Mouse (Mus musculus) heart, embryonic 11.5 days (tissue): ENCODE results near the gene Olfr160. TPM values are rescaled to one million over a fixed set of nuclear protein-coding genes. Genes with fewer than 3 reads are reported as not detected.

Source experiments
- ATAC-seq: fragments of 200-750 bp; cut with Nextera tagmentation; replicated peaks from 2 replicates; pipeline ENCODE4 v1.8.0; 2017; ENCODE audit warnings: moderate library complexity; ENCODE audit not compliant: insufficient number of reproducible peaks, low FRiP score, low TSS enrichment
- H3K27ac ChIP-seq: fragments of 300-500 bp; sonication (generic); 2 replicates; pipeline ENCODE4 v1.5.1; 2014; ENCODE audit warnings: mild to moderate bottlenecking, low read depth, low read length
- H3K27me3 ChIP-seq: fragments of 300-500 bp; sonication (generic); 2 replicates; pipeline ENCODE4 v1.6.1; 2014; ENCODE audit warnings: mild to moderate bottlenecking, low read length, mixed read lengths; ENCODE audit not compliant: control insufficient read depth, insufficient read depth
- H3K36me3 ChIP-seq: fragments of 300-500 bp; sonication (generic); 2 replicates; pipeline ENCODE4 v1.6.1; 2014; ENCODE audit warnings: mild to moderate bottlenecking, low read length, moderate library complexity, mixed read lengths; ENCODE audit not compliant: control insufficient read depth, insufficient read depth
- H3K4me1 ChIP-seq: fragments of 300-500 bp; sonication (generic); 2 replicates; pipeline ENCODE4 v1.6.1; 2014; ENCODE audit warnings: low read length; ENCODE audit not compliant: control insufficient read depth, insufficient read depth
- H3K4me2 ChIP-seq: fragments of 300-500 bp; sonication (generic); 2 replicates; pipeline ENCODE4 v1.6.1; 2014; ENCODE audit warnings: mild to moderate bottlenecking, moderate library complexity
- H3K4me3 ChIP-seq: fragments of 300-500 bp; sonication (generic); 2 replicates; pipeline ENCODE4 v1.5.1; 2014; ENCODE audit warnings: low read depth, low read length
- H3K9ac ChIP-seq: fragments of 300-500 bp; sonication (generic); 2 replicates; pipeline ENCODE4 v1.6.1; 2014; ENCODE audit warnings: mild to moderate bottlenecking, low read depth, low read length, moderate library complexity
- H3K9me3 ChIP-seq: fragments of 300-500 bp; sonication (generic); replicated peaks from 2 replicates; pipeline ENCODE4 v1.6.1; 2016; ENCODE audit warnings: low read length; ENCODE audit not compliant: control insufficient read depth
- whole genome bisulfite sequencing: fragments of 180-500 bp; shearing (Covaris S2); extraction: QIAGEN DNeasy Blood & Tissue Kit; methylation state at CpG from one replicate; pipeline ENCODE4 v1.1.7; 2014; ENCODE audit not compliant: insufficient replicate concordance; 5-methylcytosine and 5-hydroxymethylcytosine counted together
- polyA plus RNA-seq: library from polyadenylated mRNA; unstranded; fragments of >200 nt; fragmentation: Nextera tagmentation; extraction: Ambion mirVana; gene quantifications from 2 replicates; pipeline ENCODE4 v1.2.1, GENCODE M21; 2014

Gene Olfr160
- polyA plus RNA-seq, 1 experiment from 2014 or later: not detected

GRCm38 (mm10) chr9:37664604-37665003, 51.4 kb downstream of the Olfr160 start:
- H3K36me3 ChIP-seq: no peaks in the 10 kb centered on the region
- H3K27ac ChIP-seq: no peak overlapping the region
- H3K4me1 ChIP-seq: peaks cover 12% of the 10 kb centered on the region
- H3K27me3 ChIP-seq: no peaks in the 10 kb centered on the region
- 41% methylated on average over 2 of the region's 2 CpGs for WGBS
- no peak overlapping the region for H3K9ac ChIP-seq
- H3K4me2 ChIP-seq: no peak overlapping the region
- H3K4me3 ChIP-seq: no peak overlapping the region
- no peaks in the 10 kb centered on the region for H3K9me3 ChIP-seq
- ATAC-seq: no peak

- H3K4me3 ChIP-seq: no peak overlapping the region
- H3K36me3 ChIP-seq: no peaks in the 10 kb centered on the region
- H3K9ac ChIP-seq: no peak overlapping the region
- no peak overlapping the region for H3K27ac ChIP-seq
- H3K27me3 ChIP-seq: no peaks in the 10 kb centered on the region
- H3K9me3 ChIP-seq: no peaks in the 10 kb centered on the region
- H3K4me1 ChIP-seq: peaks cover 12% of the 10 kb centered on the region
- ATAC-seq: no peak
- 68% methylated on average over 1 of the region's 1 CpGs for WGBS
- H3K4me2 ChIP-seq: no peak overlapping the region
These were observed 52.8 kb downstream of the Olfr160 start for GRCm38 (mm10) chr9:37663210-37663609.

GRCm38 (mm10) chr9:37659413-37659812, 56.6 kb downstream of the Olfr160 start:
- Histone ChIP-seq H3K4me1 (peaks cover 11% of the 10 kb centered on the region; the same call in 1 of the 2 replicates), H3K36me3 (no peaks in the 10 kb centered on the region), H3K27me3 (no peaks in the 10 kb centered on the region), H3K4me3 (no peak overlapping the region), H3K9me3 (no peaks in the 10 kb centered on the region), H3K4me2 (no peak overlapping the region), H3K9ac (no peak overlapping the region), H3K27ac (no peak overlapping the region)
- WGBS: 72% methylated on average over 6 of the region's 6 CpGs
- no peak for ATAC-seq

Other genes starting within 250 kb of the Olfr160 start
- 20.2 and 20.5 TPM in 2 replicates for gene Msantd2, start 226.9 kb downstream of the Olfr160 start, polyA plus RNA-seq
- 45.4 and 59.6 TPM in 2 replicates for gene Esam, start 188.2 kb downstream of the Olfr160 start, polyA plus RNA-seq
- 1.5 and 1.6 TPM in 2 replicates for gene Vsig2, start 177.0 kb downstream of the Olfr160 start, polyA plus RNA-seq
- 4.8 and 5.2 TPM in 2 replicates for gene Nrgn, start 163.3 kb downstream of the Olfr160 start, polyA plus RNA-seq
- gene Siae, start 160.6 kb downstream of the Olfr160 start, polyA plus RNA-seq: 7.8 and 10.6 TPM in 2 replicates
- 5.7 and 10.0 TPM in 2 replicates for gene Spa17, start 102.5 kb downstream of the Olfr160 start, polyA plus RNA-seq
- 182 and 188 TPM in 2 replicates for gene Tbrg1, start 58.9 kb downstream of the Olfr160 start, polyA plus RNA-seq
- gene Panx3, start 47.0 kb downstream of the Olfr160 start, polyA plus RNA-seq: 0.08 and 0.10 TPM in 2 replicates
- gene Olfr874, start 28.9 kb upstream of the Olfr160 start, polyA plus RNA-seq: not detected in 2 replicates
- gene Olfr875, start 55.6 kb upstream of the Olfr160 start, polyA plus RNA-seq: not detected in 2 replicates
- gene Olfr876, start 86.8 kb upstream of the Olfr160 start, polyA plus RNA-seq: not detected in 2 replicates
- gene Olfr877, start 138.0 kb upstream of the Olfr160 start, polyA plus RNA-seq: not detected in 2 replicates
- not detected in 2 replicates for gene Olfr145, start 180.5 kb upstream of the Olfr160 start, polyA plus RNA-seq
- gene Olfr878, start 201.6 kb upstream of the Olfr160 start, polyA plus RNA-seq: not detected in 2 replicates